Mouse (Mus musculus): ENCODE data around the gene Fam122a.

Fam122a gene

DNA sequence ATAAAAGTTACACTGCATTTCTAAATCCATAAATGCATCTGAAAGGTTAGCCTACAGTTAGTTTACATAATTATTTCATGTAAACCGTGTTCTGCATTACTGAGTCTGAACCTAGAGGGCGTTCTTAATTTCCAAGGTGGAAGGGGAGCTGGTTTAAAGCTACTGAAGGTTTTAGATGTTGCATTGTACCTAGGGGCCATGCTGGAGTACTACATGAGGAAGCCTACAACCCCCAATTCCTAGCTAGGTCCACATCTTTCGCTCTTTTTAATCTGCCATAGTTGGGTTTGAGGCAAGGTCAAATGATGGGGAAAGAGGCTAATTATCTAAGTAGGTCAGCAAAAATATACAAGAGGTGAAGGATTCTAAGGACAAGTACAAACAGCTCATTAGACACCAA, 25.5 kb downstream of the Fam122a start:
- in situ Hi-C loops (cut with MboI; ENCODE audit: low pct_unique_long_range_greater_than_20kb in 1 of 2, low sequenced_read_pairs in 2 of 2, unreplicated experiment in 1 of 2) = no loop called here

DNA sequence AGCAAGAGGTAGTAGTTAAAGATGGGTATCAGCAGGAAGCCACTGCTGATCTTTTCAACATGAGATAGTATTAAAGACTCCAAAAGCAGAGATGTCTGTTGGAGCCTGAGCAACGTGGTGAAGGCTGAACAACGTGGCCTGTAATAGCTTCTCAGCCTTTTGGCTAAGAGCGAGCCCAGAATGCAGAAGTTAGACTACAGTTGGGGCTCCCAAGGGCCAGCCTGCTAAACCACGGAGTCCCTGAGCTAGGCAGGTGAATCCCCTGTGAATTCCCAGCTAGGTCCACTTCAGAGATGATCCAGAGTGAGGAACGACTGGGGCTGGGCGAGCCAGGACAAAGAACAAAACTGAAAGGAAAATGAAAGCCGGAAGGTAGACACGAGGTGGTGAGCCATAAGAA, 26.4 kb downstream of the Fam122a start:
- in situ Hi-C loops (cut with MboI; ENCODE audit: low pct_unique_long_range_greater_than_20kb in 1 of 2, low sequenced_read_pairs in 2 of 2, unreplicated experiment in 1 of 2) = no loop called here

DNA sequence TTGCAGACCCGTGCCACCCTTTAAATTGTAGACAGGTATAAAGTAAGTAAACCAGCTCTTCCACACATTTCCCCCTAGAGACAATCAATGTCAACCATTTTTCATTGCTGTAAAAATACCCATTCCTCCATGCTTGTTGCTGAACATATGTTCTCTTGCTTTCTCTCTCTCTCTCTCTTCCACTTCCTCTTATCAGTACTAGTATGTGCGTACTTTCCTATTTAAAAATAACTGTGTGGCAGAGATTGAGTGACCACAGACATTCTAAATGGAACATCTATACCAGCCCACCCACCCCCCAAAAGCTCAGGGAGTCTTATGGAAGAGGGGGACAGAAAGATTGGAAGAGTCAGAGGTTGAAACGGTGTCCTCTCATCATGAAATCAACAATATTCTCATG, 32.8 kb downstream of the Fam122a start:
- in situ Hi-C loops (cut with MboI; ENCODE audit: low pct_unique_long_range_greater_than_20kb in 1 of 2, low sequenced_read_pairs in 2 of 2, unreplicated experiment in 1 of 2) = no loop called here

DNA sequence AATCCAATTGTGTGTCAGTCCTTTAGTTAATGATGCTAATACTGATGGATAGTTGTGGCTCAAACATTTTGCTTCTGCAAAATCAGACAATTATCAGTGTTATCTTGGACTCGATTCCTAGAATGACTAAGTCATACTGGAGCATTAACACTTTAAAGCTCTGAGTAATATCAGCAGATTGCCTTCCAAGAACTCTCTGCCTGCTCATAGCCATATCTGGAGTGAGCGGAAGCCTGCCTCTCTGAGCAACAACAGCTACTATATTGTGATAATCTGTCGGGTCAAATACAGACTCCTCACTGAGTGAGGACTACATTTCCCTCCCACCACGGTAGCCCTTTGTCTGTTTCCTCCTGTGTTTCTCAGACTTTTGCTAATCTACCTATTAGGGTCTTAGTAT, 37.4 kb downstream of the Fam122a start:
- in situ Hi-C loops (cut with MboI; ENCODE audit: low pct_unique_long_range_greater_than_20kb in 1 of 2, low sequenced_read_pairs in 2 of 2, unreplicated experiment in 1 of 2) = no loop called here

DNA sequence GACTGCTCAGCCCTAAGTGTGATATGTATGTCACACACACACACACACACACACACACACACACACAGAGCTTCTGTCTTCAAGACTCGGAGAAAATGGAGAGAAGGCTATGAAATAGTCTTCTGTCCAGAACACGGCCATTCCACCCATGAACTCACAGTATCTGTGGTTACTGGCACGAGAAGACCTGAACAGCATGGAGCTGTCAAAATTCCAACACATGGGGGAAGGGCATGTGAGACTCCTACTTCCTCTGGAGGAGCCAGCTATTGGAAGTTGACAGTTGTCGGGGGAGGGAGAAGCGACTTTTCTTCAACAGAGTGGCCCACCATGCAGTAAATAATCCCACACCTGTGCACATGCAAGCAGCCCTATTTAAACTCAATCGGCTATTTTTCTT, 42.9 kb downstream of the Fam122a start:
- in situ Hi-C loops (cut with MboI; ENCODE audit: low pct_unique_long_range_greater_than_20kb in 1 of 2, low sequenced_read_pairs in 2 of 2, unreplicated experiment in 1 of 2) = no loop called here

DNA sequence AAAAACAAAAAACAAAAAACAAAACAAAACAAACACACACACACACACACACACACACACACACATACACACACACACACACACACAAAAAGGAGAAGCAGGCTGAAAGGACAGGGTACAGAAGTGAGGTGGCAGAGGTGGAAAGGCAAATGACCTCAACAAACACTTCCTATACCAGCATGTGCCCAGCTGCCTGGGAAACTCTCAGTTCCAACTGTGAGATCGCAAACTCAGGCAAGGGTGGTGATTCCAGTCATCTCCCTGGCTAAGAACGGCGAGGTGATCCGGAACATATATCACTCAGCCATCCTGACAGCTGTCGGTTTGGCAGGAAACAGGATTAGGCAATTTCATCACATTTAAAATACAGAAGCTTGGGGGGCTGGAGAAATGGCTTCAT, 44.7 kb downstream of the Fam122a start:
- in situ Hi-C loops (cut with MboI; ENCODE audit: low pct_unique_long_range_greater_than_20kb in 1 of 2, low sequenced_read_pairs in 2 of 2, unreplicated experiment in 1 of 2) = no loop called here

DNA sequence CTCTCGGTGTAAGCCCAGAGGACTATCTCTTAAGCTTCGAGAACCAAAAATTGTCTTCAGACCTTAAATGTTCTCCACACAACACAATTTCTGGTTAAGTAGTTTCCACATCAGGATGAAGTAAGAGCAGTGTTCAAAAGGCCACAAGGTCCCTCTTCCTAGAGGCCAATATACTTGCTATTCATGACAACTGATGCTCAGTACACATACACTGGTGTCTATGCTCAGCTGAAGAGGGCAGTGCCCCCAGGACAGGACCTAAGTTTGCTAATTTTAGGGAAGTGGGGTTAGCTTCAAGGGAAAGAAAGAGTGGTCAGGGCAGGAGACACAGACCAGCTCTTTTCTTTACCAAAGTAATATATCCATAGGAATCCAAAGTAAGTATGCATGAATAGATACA, 45.8 kb downstream of the Fam122a start:
- in situ Hi-C loops (cut with MboI; ENCODE audit: low pct_unique_long_range_greater_than_20kb in 1 of 2, low sequenced_read_pairs in 2 of 2, unreplicated experiment in 1 of 2) = no loop called here

DNA sequence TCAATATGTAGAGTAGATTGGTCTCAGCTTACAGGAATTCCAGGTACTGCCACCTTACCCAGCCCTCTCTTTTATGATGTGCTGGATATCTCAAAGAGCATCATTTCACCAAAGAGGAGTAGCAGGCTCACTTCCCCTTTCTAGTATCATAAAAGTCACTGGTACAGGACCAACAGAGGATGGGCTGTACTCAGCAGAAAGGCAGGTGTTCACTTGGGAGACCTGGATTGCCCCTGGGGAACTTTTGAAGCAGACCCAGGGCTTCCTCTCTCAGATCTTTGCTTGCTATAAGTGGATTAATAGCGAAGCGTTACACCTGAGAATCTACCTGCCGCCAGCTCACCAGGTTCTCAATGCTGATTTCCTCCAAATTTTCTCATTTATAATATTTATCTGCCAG, 49.1 kb downstream of the Fam122a start:
- in situ Hi-C loops (cut with MboI; ENCODE audit: low pct_unique_long_range_greater_than_20kb in 1 of 2, low sequenced_read_pairs in 2 of 2, unreplicated experiment in 1 of 2) = no loop called here

DNA sequence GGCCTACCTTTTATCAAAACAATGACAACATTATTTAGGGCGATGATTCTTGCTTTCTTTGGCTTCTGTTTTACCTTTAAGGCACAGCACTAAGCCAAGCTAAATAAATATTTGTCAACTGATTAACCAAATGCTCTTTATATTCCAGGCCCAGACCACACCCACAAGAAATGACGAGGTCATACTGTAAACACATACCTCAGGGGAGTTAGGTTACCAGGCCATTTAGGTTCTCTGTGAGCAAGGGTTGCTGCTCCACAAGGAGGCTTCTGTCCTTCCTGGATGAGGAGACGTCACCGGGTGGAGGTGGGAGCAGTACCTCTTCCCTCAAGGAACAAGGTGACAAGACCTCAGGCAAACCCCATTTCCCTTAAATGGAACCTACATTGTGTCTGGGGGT, 49.9 kb downstream of the Fam122a start:
- in situ Hi-C loops (cut with MboI; ENCODE audit: low pct_unique_long_range_greater_than_20kb in 1 of 2, low sequenced_read_pairs in 2 of 2, unreplicated experiment in 1 of 2) = no loop called here

DNA sequence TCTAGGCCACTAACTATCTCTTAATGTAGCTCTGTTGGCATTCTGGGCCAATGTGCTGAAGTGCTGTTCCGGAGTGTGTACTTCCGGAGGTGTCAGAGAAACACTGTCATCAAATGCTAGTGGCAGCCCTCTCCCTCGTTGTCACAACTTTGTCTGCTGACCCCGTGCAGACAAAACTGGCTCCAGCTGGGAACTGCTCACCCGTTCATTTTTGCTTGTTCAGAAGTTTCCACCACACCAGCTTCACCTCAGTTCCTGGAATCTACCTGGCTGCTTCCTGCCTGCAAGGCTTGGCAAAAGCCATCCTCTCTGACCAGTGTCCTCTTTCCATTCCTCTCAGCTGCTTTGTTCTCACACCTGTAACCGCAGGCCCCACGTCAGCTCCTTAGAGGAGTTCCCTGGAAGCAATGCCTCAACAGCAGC, 50.4 kb downstream of the Fam122a start:
- in situ Hi-C loops (cut with MboI; ENCODE audit: low pct_unique_long_range_greater_than_20kb in 1 of 2, low sequenced_read_pairs in 2 of 2, unreplicated experiment in 1 of 2) = no loop called here
